Mouse (Mus musculus): ENCODE results near the gene Asna1. TPM values are rescaled to one million over a fixed set of nuclear protein-coding genes. Genes with fewer than 3 reads are reported as not detected.
A peak's percentile ranks its signal among the peaks of the same experiment; 100 is the strongest.

The Asna1 gene
- 129 and 130 TPM in 2 replicates for polyA plus RNA-seq (2014; fragmentation: Nextera tagmentation; extraction: Ambion mirVana)

- Histone ChIP-seq H3K4me1 (ENCODE audit: control insufficient read depth, insufficient read depth, low read length) (peaks cover 27% of the 10 kb centered on the region), H3K36me3 (ENCODE audit: control insufficient read depth, insufficient read depth, low read length) (peaks cover 13% of the 10 kb centered on the region), H3K27me3 (ENCODE audit: control insufficient read depth, insufficient read depth, low read length) (no peaks in the 10 kb centered on the region), H3K9ac (ENCODE audit: low read length) (peak within 1 kb of the TSS; percentile 85), H3K9me3 (ENCODE audit: control insufficient read depth, low read length) (no peaks in the 10 kb centered on the region), H3K4me2 (ENCODE audit: low read depth) (peak within 1 kb of the TSS; percentile 88), H3K27ac (ENCODE audit: low read depth, low read length) (peak within 1 kb of the TSS; percentile 60), H3K4me3 (ENCODE audit: low read depth, low read length) (peak within 1 kb of the TSS; percentile 90)
- DNase-seq (ENCODE audit: low spot score) (peak; percentile 89), ATAC-seq (ENCODE audit: insufficient read depth, low FRiP score, low TSS enrichment) (peak; percentile 88)
- WGBS: 7% methylated on average over 30 of the region's 30 CpGs
Measured at GRCm38 (mm10) chr8:85025098-85025932, at the start of gene Asna1. Gene Asna1 (minus strand): TSS chr8:85025281.

GRCm38 (mm10) chr8:85074617-85075016 lies 49.5 kb upstream of the Asna1 start:
- WGBS: 90% methylated on average over 10 of the region's 10 CpGs
- ATAC-seq (ENCODE audit: insufficient read depth, low FRiP score, low TSS enrichment) (no peak), DNase-seq (ENCODE audit: low spot score) (no peak)
- Histone ChIP-seq H3K27ac (ENCODE audit: low read depth, low read length) (no peak overlapping the region), H3K9me3 (ENCODE audit: control insufficient read depth, low read length) (no peaks in the 10 kb centered on the region), H3K9ac (ENCODE audit: low read length) (no peak overlapping the region), H3K4me1 (ENCODE audit: control insufficient read depth, insufficient read depth, low read length) (peaks cover 6% of the 10 kb centered on the region; the same call in 1 of the 2 replicates), H3K27me3 (ENCODE audit: control insufficient read depth, insufficient read depth, low read length) (no peaks in the 10 kb centered on the region), H3K4me2 (ENCODE audit: low read depth) (no peak overlapping the region), H3K4me3 (ENCODE audit: low read depth, low read length) (no peak overlapping the region), H3K36me3 (ENCODE audit: control insufficient read depth, insufficient read depth, low read length) (peaks cover 13% of the 10 kb centered on the region)

- no peak overlapping the region for H3K4me2 ChIP-seq (ENCODE audit: low read depth)
- WGBS: 88% methylated on average over 10 of the region's 10 CpGs
- DNase-seq (ENCODE audit: low spot score): no peak
- H3K27me3 ChIP-seq (ENCODE audit: control insufficient read depth, insufficient read depth, low read length): no peaks in the 10 kb centered on the region
- H3K4me1 ChIP-seq (ENCODE audit: control insufficient read depth, insufficient read depth, low read length): peaks cover 5% of the 10 kb centered on the region; the same call in 1 of the 2 replicates
- H3K4me3 ChIP-seq (ENCODE audit: low read depth, low read length): no peak overlapping the region
- H3K36me3 ChIP-seq (ENCODE audit: control insufficient read depth, insufficient read depth, low read length): peaks cover 13% of the 10 kb centered on the region
- ATAC-seq (ENCODE audit: insufficient read depth, low FRiP score, low TSS enrichment): no peak
- no peaks in the 10 kb centered on the region for H3K9me3 ChIP-seq (ENCODE audit: control insufficient read depth, low read length)
- H3K9ac ChIP-seq (ENCODE audit: low read length): no peak overlapping the region
- no peak overlapping the region for H3K27ac ChIP-seq (ENCODE audit: low read depth, low read length)
Measured at GRCm38 (mm10) chr8:85074167-85074566, 49.1 kb upstream of the Asna1 start.

GRCm38 (mm10) chr8:85073041-85073612 lies 48.0 kb upstream of the Asna1 start:
- no peak overlapping the region for H3K9ac ChIP-seq (ENCODE audit: low read length)
- no peaks in the 10 kb centered on the region for H3K27me3 ChIP-seq (ENCODE audit: control insufficient read depth, insufficient read depth, low read length)
- WGBS: 95% methylated on average over 15 of the region's 15 CpGs
- ATAC-seq (ENCODE audit: insufficient read depth, low FRiP score, low TSS enrichment): no peak
- H3K4me1 ChIP-seq (ENCODE audit: control insufficient read depth, insufficient read depth, low read length): peaks cover 5% of the 10 kb centered on the region; the same call in 1 of the 2 replicates
- no peak overlapping the region for H3K4me3 ChIP-seq (ENCODE audit: low read depth, low read length)
- H3K9me3 ChIP-seq (ENCODE audit: control insufficient read depth, low read length): no peaks in the 10 kb centered on the region
- H3K27ac ChIP-seq (ENCODE audit: low read depth, low read length): no peak overlapping the region
- no peak overlapping the region for H3K4me2 ChIP-seq (ENCODE audit: low read depth)
- DNase-seq (ENCODE audit: low spot score): no peak
- H3K36me3 ChIP-seq (ENCODE audit: control insufficient read depth, insufficient read depth, low read length): peaks cover 13% of the 10 kb centered on the region

- no peak for ATAC-seq (ENCODE audit: insufficient read depth, low FRiP score, low TSS enrichment)
Measured at GRCm38 (mm10) chr8:85072364-85072929, 47.4 kb upstream of the Asna1 start.

GRCm38 (mm10) chr8:85071514-85072281 lies 46.6 kb upstream of the Asna1 start, which contains the start of gene Dhps:
Gene Dhps (plus strand): TSS chr8:85071757.
- H3K4me2 ChIP-seq (ENCODE audit: low read depth): peak within 1 kb of the TSS; percentile 66
- no peaks in the 10 kb centered on the region for H3K9me3 ChIP-seq (ENCODE audit: control insufficient read depth, low read length)
- H3K36me3 ChIP-seq (ENCODE audit: control insufficient read depth, insufficient read depth, low read length): peaks cover 13% of the 10 kb centered on the region
- ATAC-seq (ENCODE audit: insufficient read depth, low FRiP score, low TSS enrichment) (peak; percentile 85), DNase-seq (ENCODE audit: low spot score) (peak; percentile 92)
- WGBS: 0% methylated on average over 66 of the region's 68 CpGs
- H3K27ac ChIP-seq (ENCODE audit: low read depth, low read length): peak within 1 kb of the TSS; percentile 88
- no peaks in the 10 kb centered on the region for H3K27me3 ChIP-seq (ENCODE audit: control insufficient read depth, insufficient read depth, low read length)
- H3K9ac ChIP-seq (ENCODE audit: low read length): peak within 1 kb of the TSS; percentile 84
- peak within 1 kb of the TSS; percentile 91 for H3K4me3 ChIP-seq (ENCODE audit: low read depth, low read length)
- H3K4me1 ChIP-seq (ENCODE audit: control insufficient read depth, insufficient read depth, low read length): peaks cover 5% of the 10 kb centered on the region; the same call in 1 of the 2 replicates

More at GRCm38 (mm10) chr8:85072364-85072929, 47.4 kb upstream of the Asna1 start:
- no peak overlapping the region; the same call in 1 of the 2 replicates for H3K27ac ChIP-seq (ENCODE audit: low read depth, low read length)
- H3K36me3 ChIP-seq (ENCODE audit: control insufficient read depth, insufficient read depth, low read length): peaks cover 13% of the 10 kb centered on the region
- H3K27me3 ChIP-seq (ENCODE audit: control insufficient read depth, insufficient read depth, low read length): no peaks in the 10 kb centered on the region
- H3K9me3 ChIP-seq (ENCODE audit: control insufficient read depth, low read length): no peaks in the 10 kb centered on the region
- no peak for DNase-seq (ENCODE audit: low spot score)
- peak overlapping the region; percentile 84 for H3K9ac ChIP-seq (ENCODE audit: low read length)
- H3K4me2 ChIP-seq (ENCODE audit: low read depth): peak overlapping the region; percentile 66
- H3K4me3 ChIP-seq (ENCODE audit: low read depth, low read length): peak overlapping the region; percentile 91
- 42% methylated on average over 9 of the region's 9 CpGs for WGBS
- H3K4me1 ChIP-seq (ENCODE audit: control insufficient read depth, insufficient read depth, low read length): peaks cover 5% of the 10 kb centered on the region; the same call in 1 of the 2 replicates

- Histone ChIP-seq H3K27me3 (ENCODE audit: control insufficient read depth, insufficient read depth, low read length) (no peaks in the 10 kb centered on the region), H3K9me3 (ENCODE audit: control insufficient read depth, low read length) (no peaks in the 10 kb centered on the region), H3K4me3 (ENCODE audit: low read depth, low read length) (peak overlapping the region; percentile 91; the same call in 1 of the 2 replicates), H3K9ac (ENCODE audit: low read length) (peak overlapping the region; percentile 26; the same call in 1 of the 2 replicates), H3K27ac (ENCODE audit: low read depth, low read length) (peak overlapping the region; percentile 88; the same call in 1 of the 2 replicates), H3K36me3 (ENCODE audit: control insufficient read depth, insufficient read depth, low read length) (peaks cover 15% of the 10 kb centered on the region), H3K4me2 (ENCODE audit: low read depth) (peak overlapping the region; percentile 66), H3K4me1 (ENCODE audit: control insufficient read depth, insufficient read depth, low read length) (peaks cover 5% of the 10 kb centered on the region; the same call in 1 of the 2 replicates)
- DNase-seq (ENCODE audit: low spot score) (no peak), ATAC-seq (ENCODE audit: insufficient read depth, low FRiP score, low TSS enrichment) (no peak)
- WGBS: 82% methylated on average over 5 of the region's 5 CpGs
Measured at GRCm38 (mm10) chr8:85071041-85071440, 46.0 kb upstream of the Asna1 start.

GRCm38 (mm10) chr8:85067982-85068381 lies 42.9 kb upstream of the Asna1 start, which contains the start of gene Gm5741:
Gene Gm5741 (minus strand): TSS chr8:85067982.
- no peak for DNase-seq (ENCODE audit: low spot score)
- H3K4me1 ChIP-seq (ENCODE audit: control insufficient read depth, insufficient read depth, low read length): peaks cover 5% of the 10 kb centered on the region; the same call in 1 of the 2 replicates

More at GRCm38 (mm10) chr8:85067982-85068381, 42.9 kb upstream of the Asna1 start, which contains the start of gene Gm5741:
- H3K9me3 ChIP-seq (ENCODE audit: control insufficient read depth, low read length): no peaks in the 10 kb centered on the region
- no peak within 1 kb of the TSS for H3K4me2 ChIP-seq (ENCODE audit: low read depth)
- no peak for ATAC-seq (ENCODE audit: insufficient read depth, low FRiP score, low TSS enrichment)
- H3K36me3 ChIP-seq (ENCODE audit: control insufficient read depth, insufficient read depth, low read length): peaks cover 4% of the 10 kb centered on the region
- H3K27me3 ChIP-seq (ENCODE audit: control insufficient read depth, insufficient read depth, low read length): no peaks in the 10 kb centered on the region
- no peak within 1 kb of the TSS for H3K4me3 ChIP-seq (ENCODE audit: low read depth, low read length)
- H3K9ac ChIP-seq (ENCODE audit: low read length): no peak within 1 kb of the TSS
- no peak within 1 kb of the TSS for H3K27ac ChIP-seq (ENCODE audit: low read depth, low read length)
